Mouse (Mus musculus) megakaryocyte, embryonic 14.5 days (primary cell): ENCODE data around the gene Fam163b.

ENCODE experiments used
- FLI1 ChIP-seq: IDR thresholded peaks from 2 replicates; pipeline ENCODE4 v1.6.1; 2012; ENCODE audit warnings: low read length, inconsistent platforms, mixed read lengths
- GATA1 ChIP-seq: IDR thresholded peaks from 3 replicates; pipeline ENCODE4 v1.6.1; 2012; ENCODE audit warnings: mixed read lengths, low read length, inconsistent platforms, borderline replicate concordance

GRCm38 (mm10) chr2:27077655-27078244 is 64.5 kb downstream of the Fam163b start:
- TF ChIP-seq GATA1 = no peak
- TF ChIP-seq FLI1 = no peak
